Mouse (Mus musculus): ENCODE results near the gene Ninj2. TPM values are rescaled to one million over a fixed set of nuclear protein-coding genes. Genes with fewer than 3 reads are reported as not detected.

Ninj2 gene
- polyA plus RNA-seq, 1 experiment, result not detected

- Histone ChIP-seq H3K27ac (ENCODE audit: insufficient read depth, low read depth, low read length) (no peak overlapping the region), H3K4me1 (ENCODE audit: control insufficient read depth, insufficient read depth, low read length) (peaks cover 6% of the 10 kb centered on the region)
- TF ChIP-seq CTCF (IDR thresholded peaks at IDR 0.05; ENCODE audit: low read depth, low read length) (no peak), POLR2A (IDR thresholded peaks at IDR 0.05; ENCODE audit: borderline replicate concordance, low read depth, low read length) (no peak)
Measured at GRCm38 (mm10) chr6:120164765-120165164, 71.6 kb downstream of the Ninj2 start.

GRCm38 (mm10) chr6:120167574-120167973 is 74.4 kb downstream of the Ninj2 start:
- Histone ChIP-seq H3K4me1 (ENCODE audit: control insufficient read depth, insufficient read depth, low read length) (peaks cover 3% of the 10 kb centered on the region; the same call in 1 of the 2 replicates), H3K27ac (ENCODE audit: insufficient read depth, low read depth, low read length) (no peak overlapping the region), H3K4me3 (ENCODE audit: insufficient read depth, low read length) (no peak overlapping the region)
- no peak for TF ChIP-seq CTCF (IDR thresholded peaks at IDR 0.05; ENCODE audit: low read depth, low read length)
- no peak for TF ChIP-seq POLR2A (IDR thresholded peaks at IDR 0.05; ENCODE audit: borderline replicate concordance, low read depth, low read length)

More at GRCm38 (mm10) chr6:120164765-120165164, 71.6 kb downstream of the Ninj2 start:
- no peak overlapping the region for H3K4me3 ChIP-seq (ENCODE audit: insufficient read depth, low read length)

DNA sequence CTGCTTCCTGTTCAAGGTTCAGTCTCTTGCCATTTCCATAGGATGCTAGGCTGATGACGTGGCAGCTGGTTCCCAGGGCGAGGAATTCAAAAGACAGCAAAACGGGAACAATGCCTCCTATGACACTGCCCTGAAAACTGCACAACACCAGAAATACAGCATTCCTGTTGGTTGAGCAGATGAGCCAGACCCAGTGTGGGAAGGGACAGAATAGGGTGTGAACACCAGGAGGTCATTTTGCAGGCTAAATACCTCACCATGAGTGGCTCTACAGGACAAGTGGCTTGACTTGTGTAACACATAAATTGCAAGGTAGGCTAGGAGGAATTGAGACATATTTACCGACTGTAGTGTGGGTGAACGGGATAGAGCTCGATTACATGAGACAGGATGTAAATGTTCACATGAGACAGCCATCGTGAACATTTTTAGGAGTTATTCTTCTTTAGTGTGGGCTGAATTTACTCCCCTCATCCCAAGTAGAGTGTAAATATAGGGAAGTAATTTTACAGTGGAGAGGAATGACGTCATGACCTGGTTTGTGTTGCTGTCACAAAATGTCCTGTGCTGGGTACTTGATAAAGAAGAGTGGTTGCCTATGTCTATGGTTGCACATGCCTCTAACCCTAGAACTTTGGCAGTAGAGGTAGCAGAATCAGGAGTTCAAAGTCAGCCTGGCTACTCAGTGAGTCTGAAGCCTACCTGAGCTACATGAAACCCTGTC is 79.3 kb downstream of the Ninj2 start:
- Histone ChIP-seq H3K27ac (ENCODE audit: insufficient read depth, low read depth, low read length) (no peak overlapping the region), H3K4me3 (ENCODE audit: insufficient read depth, low read length) (no peak overlapping the region), H3K4me1 (ENCODE audit: control insufficient read depth, insufficient read depth, low read length) (peaks cover 29% of the 10 kb centered on the region)
- TF ChIP-seq CTCF (IDR thresholded peaks at IDR 0.05; ENCODE audit: low read depth, low read length) (no peak), POLR2A (IDR thresholded peaks at IDR 0.05; ENCODE audit: borderline replicate concordance, low read depth, low read length) (no peak)

DNA sequence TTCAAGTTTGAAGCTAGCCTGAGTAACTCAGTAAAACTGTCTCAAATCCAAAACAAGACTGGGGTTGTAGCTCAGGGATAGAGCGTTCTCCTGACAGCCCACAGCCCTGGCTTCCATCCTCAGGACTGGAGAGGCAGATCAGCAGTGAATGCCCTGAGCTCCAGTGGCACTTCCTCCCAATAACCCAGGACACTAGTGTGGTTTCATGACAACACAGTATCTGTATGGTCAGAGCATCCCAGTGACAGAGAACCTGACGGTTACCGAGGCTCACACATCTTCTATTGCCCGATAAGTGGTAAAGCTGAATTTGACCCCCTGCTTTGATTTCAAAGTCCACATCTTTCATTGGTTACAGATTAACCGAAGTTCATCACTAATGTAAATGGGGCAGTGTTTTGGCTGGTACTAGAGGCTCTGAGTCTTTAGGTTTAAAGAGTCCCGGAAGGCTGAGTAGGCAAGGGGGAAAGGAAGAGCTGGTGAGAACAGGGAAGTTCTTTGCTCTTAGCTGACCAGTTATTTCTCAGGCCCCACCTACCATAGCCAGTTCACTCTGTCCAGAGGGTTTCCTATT is 81.0 kb downstream of the Ninj2 start:
- Histone ChIP-seq H3K4me1 (ENCODE audit: control insufficient read depth, insufficient read depth, low read length) (peaks cover 32% of the 10 kb centered on the region), H3K4me3 (ENCODE audit: insufficient read depth, low read length) (no peak overlapping the region), H3K27ac (ENCODE audit: insufficient read depth, low read depth, low read length) (peak overlapping the region; percentile 51)
- TF ChIP-seq CTCF (IDR thresholded peaks at IDR 0.05; ENCODE audit: low read depth, low read length) (no peak), POLR2A (IDR thresholded peaks at IDR 0.05; ENCODE audit: borderline replicate concordance, low read depth, low read length) (no peak)

- Histone ChIP-seq H3K4me1 (ENCODE audit: control insufficient read depth, insufficient read depth, low read length) (peaks cover 38% of the 10 kb centered on the region), H3K4me3 (ENCODE audit: insufficient read depth, low read length) (no peak overlapping the region), H3K27ac (ENCODE audit: insufficient read depth, low read depth, low read length) (peak overlapping the region; percentile 51)
- TF ChIP-seq CTCF (IDR thresholded peaks at IDR 0.05; ENCODE audit: low read depth, low read length) (no peak), POLR2A (IDR thresholded peaks at IDR 0.05; ENCODE audit: borderline replicate concordance, low read depth, low read length) (no peak)
Measured at GRCm38 (mm10) chr6:120174602-120175115, 81.5 kb downstream of the Ninj2 start.

DNA sequence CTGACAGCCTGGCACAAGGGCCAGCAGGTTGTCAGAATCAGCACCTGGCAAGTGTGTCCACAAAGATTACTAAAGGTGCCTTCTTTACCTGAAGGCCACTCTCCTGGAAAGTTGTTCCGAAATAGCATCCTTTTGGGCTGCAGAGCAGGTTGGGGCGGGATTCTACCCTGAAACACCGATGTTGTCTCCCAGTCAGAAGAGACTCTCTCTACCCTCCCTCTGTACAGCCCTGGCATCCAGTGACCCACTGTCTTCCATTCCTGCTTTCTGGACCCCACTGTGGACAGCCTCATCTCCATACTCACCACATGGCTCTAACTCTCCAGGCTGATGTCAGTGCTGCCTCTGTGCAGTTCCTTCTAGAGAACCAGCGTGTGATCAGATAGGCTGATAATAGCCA is 82.5 kb downstream of the Ninj2 start:
- peaks cover 46% of the 10 kb centered on the region for H3K4me1 ChIP-seq (ENCODE audit: control insufficient read depth, insufficient read depth, low read length)
- no peak overlapping the region for H3K27ac ChIP-seq (ENCODE audit: insufficient read depth, low read depth, low read length)
- no peak overlapping the region for H3K4me3 ChIP-seq (ENCODE audit: insufficient read depth, low read length)
- no peak for TF ChIP-seq CTCF (IDR thresholded peaks at IDR 0.05; ENCODE audit: low read depth, low read length)
- no peak for TF ChIP-seq POLR2A (IDR thresholded peaks at IDR 0.05; ENCODE audit: borderline replicate concordance, low read depth, low read length)

DNA sequence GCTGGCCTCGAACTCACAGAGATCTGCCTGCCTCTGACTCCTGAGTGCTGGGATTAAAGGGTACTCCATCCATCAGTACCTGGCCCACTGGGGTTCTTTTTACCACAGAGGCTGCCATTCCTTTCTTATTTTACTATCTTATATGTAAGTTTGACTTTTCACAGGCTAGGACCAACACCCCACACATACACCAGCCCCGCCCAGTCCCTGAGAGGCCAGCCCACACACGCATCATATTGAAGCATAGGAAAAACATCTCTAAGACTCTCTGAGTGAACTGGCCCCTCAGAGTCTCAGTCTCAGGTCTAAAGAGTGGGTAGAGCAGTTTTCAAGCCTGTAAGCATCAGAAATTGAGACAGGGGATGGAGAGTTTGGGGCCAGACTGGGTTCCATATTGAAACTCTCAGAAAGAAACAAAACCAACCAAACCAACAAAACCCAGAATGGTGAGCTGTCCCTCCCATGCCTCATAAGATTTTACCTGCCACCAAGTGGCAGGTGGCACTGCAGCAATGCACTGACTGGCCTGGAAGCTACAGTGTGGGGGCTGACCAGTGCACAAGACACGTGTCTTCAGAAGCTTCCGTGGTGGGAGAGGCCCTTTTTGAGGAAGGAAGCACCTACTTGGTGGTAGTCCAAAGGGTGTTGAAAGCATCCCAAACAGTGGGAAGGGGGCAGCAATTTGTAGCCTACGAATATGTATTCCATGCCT is 86.0 kb downstream of the Ninj2 start:
- Histone ChIP-seq H3K4me1 (ENCODE audit: control insufficient read depth, insufficient read depth, low read length) (peaks cover 31% of the 10 kb centered on the region), H3K27ac (ENCODE audit: insufficient read depth, low read depth, low read length) (peak overlapping the region; percentile 89), H3K4me3 (ENCODE audit: insufficient read depth, low read length) (no peak overlapping the region)
- TF ChIP-seq POLR2A (IDR thresholded peaks at IDR 0.05; ENCODE audit: borderline replicate concordance, low read depth, low read length) (no peak), CTCF (IDR thresholded peaks at IDR 0.05; ENCODE audit: low read depth, low read length) (no peak)

DNA sequence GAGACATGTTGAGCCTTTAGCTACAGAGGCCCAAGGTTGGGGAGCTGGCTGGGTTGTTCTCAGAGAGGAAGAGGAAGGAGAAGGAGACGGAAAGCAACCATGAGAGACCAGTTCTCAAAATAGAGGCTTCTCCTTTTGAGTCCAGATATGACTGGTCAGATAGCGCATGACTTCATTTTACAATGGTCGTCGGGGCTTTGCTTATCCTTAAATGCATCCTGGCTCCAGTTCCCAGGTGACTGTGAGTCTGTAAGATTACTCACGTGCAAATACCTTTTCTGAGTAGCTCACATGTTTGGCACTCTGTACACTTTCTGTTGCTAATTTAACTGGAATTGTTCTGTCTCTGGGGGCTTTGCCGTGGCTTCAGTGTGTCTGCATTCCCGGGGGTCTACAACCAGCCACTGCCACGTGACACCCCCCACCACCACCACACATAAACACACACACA is 86.6 kb downstream of the Ninj2 start:
- peaks cover 26% of the 10 kb centered on the region for H3K4me1 ChIP-seq (ENCODE audit: control insufficient read depth, insufficient read depth, low read length)
- H3K4me3 ChIP-seq (ENCODE audit: insufficient read depth, low read length), result no peak overlapping the region
- H3K27ac ChIP-seq (ENCODE audit: insufficient read depth, low read depth, low read length), result peak overlapping the region; percentile 89
- no peak for TF ChIP-seq POLR2A (IDR thresholded peaks at IDR 0.05; ENCODE audit: borderline replicate concordance, low read depth, low read length)
- no peak for TF ChIP-seq CTCF (IDR thresholded peaks at IDR 0.05; ENCODE audit: low read depth, low read length)

DNA sequence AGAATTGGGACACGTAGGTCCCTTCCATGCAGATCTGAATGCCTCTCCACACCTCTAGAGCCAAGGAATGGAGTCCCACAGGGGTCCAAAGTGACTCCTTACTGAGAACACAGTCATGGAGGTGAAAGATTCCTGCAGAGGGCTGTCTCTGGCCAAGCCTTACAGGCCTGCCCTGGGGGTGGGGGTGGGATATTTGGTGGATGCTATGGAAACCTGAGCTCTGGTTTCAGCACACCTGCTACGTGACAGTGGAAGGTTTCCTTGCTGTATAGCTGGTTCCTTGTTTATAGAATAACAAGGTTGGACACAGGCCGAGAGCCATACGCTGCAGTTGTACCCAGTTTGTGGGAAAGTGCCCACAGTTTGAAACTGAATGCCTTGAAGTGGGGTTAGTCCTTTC is 87.3 kb downstream of the Ninj2 start:
- Histone ChIP-seq H3K27ac (ENCODE audit: insufficient read depth, low read depth, low read length) (peak overlapping the region; percentile 89; the same call in 1 of the 2 replicates), H3K4me3 (ENCODE audit: insufficient read depth, low read length) (no peak overlapping the region), H3K4me1 (ENCODE audit: control insufficient read depth, insufficient read depth, low read length) (peaks cover 23% of the 10 kb centered on the region)
- no peak for TF ChIP-seq CTCF (IDR thresholded peaks at IDR 0.05; ENCODE audit: low read depth, low read length)
- TF ChIP-seq POLR2A (IDR thresholded peaks at IDR 0.05; ENCODE audit: borderline replicate concordance, low read depth, low read length), result no peak
